Mouse (Mus musculus) G1E-ER4 (cell line): ENCODE data around the gene Slc38a1. TPM values are rescaled to one million over a fixed set of nuclear protein-coding genes. Genes with fewer than 3 reads are reported as not detected.

ENCODE experiments used
- GATA1 ChIP-seq: IDR thresholded peaks from one replicate; pipeline ENCODE4 v1.8.0; 2012; ENCODE audit warnings: low read length, inconsistent platforms
- polyA plus RNA-seq: library from polyadenylated mRNA; stranded (reverse); fragments of >175 nt; gene quantifications from 2 replicates; pipeline ENCODE4 v1.2.3, GENCODE M21; 2012

Gene Slc38a1
- polyA plus RNA-seq, 1 experiment, result not detected

- TF ChIP-seq GATA1, result no peak
Observed at GRCm38 (mm10) chr15:96675055-96675454, 32.3 kb upstream of the Slc38a1 start.

GRCm38 (mm10) chr15:96674089-96674488 is 31.4 kb upstream of the Slc38a1 start:
- no peak for TF ChIP-seq GATA1

- no peak for TF ChIP-seq GATA1
Observed at GRCm38 (mm10) chr15:96669721-96670120, 27.0 kb upstream of the Slc38a1 start.

- TF ChIP-seq GATA1, result no peak
Observed at GRCm38 (mm10) chr15:96666663-96667062, 23.9 kb upstream of the Slc38a1 start.

- TF ChIP-seq GATA1, result no peak
Observed at GRCm38 (mm10) chr15:96665889-96666288, 23.2 kb upstream of the Slc38a1 start.

- no peak for TF ChIP-seq GATA1
Observed at GRCm38 (mm10) chr15:96660590-96661141, 18.0 kb upstream of the Slc38a1 start.

GRCm38 (mm10) chr15:96658275-96658602 is 15.5 kb upstream of the Slc38a1 start:
- no peak for TF ChIP-seq GATA1

GRCm38 (mm10) chr15:96657576-96658274 is 15.0 kb upstream of the Slc38a1 start:
- TF ChIP-seq GATA1, result no peak

- TF ChIP-seq GATA1, result no peak
Observed at GRCm38 (mm10) chr15:96655514-96655913, 12.8 kb upstream of the Slc38a1 start.

- TF ChIP-seq GATA1, result no peak
Observed at GRCm38 (mm10) chr15:96654714-96655113, 12.0 kb upstream of the Slc38a1 start.

- no peak for TF ChIP-seq GATA1
Observed at GRCm38 (mm10) chr15:96653011-96653410, 10.3 kb upstream of the Slc38a1 start.

GRCm38 (mm10) chr15:96652531-96652930 is 9.8 kb upstream of the Slc38a1 start:
- TF ChIP-seq GATA1, result no peak

GRCm38 (mm10) chr15:96647376-96647775 is 4.7 kb upstream of the Slc38a1 start:
- no peak for TF ChIP-seq GATA1

- TF ChIP-seq GATA1, result no peak
Observed at GRCm38 (mm10) chr15:96641821-96642435, 785 bp downstream of the Slc38a1 start.

- no peak for TF ChIP-seq GATA1
Observed at GRCm38 (mm10) chr15:96641111-96641820, 1.4 kb downstream of the Slc38a1 start.

- no peak for TF ChIP-seq GATA1
Observed at GRCm38 (mm10) chr15:96640291-96640985, 2.3 kb downstream of the Slc38a1 start.

- TF ChIP-seq GATA1, result no peak
Observed at GRCm38 (mm10) chr15:96639630-96640029, 3.1 kb downstream of the Slc38a1 start.
